Mouse (Mus musculus) forebrain, postnatal 0 days (tissue): ENCODE data around the gene D11Wsu47e. TPM values are rescaled to one million over a fixed set of nuclear protein-coding genes. Genes with fewer than 3 reads are reported as not detected.

Experiments
- ATAC-seq: fragments of 200-750 bp; cut with Nextera tagmentation; 2 replicates; pipeline ENCODE4 v1.8.0; 2017; ENCODE audit warnings: mild to moderate bottlenecking, moderate library complexity
- DNase-seq: peaks from one replicate; pipeline ENCODE4 v3.0.0-alpha.2; 2015
- H3K27ac ChIP-seq: fragments of 300-500 bp; sonication (generic); 2 replicates; pipeline ENCODE4 v1.5.1; 2014; ENCODE audit warnings: low read depth, mild to moderate bottlenecking, antibody characterized with exemption, low read length, moderate library complexity, mixed read lengths
- H3K27me3 ChIP-seq: fragments of 300-500 bp; sonication (generic); 2 replicates; pipeline ENCODE4 v1.6.1; 2014; ENCODE audit warnings: mild to moderate bottlenecking, low read length, mixed read lengths; ENCODE audit not compliant: insufficient read depth
- H3K36me3 ChIP-seq: fragments of 300-500 bp; sonication (generic); 2 replicates; pipeline ENCODE4 v1.6.1; 2014; ENCODE audit warnings: mild to moderate bottlenecking, moderate library complexity; ENCODE audit not compliant: insufficient read depth
- H3K4me1 ChIP-seq: fragments of 300-500 bp; sonication (generic); 2 replicates; pipeline ENCODE4 v1.6.1; 2014; ENCODE audit warnings: antibody characterized with exemption; ENCODE audit not compliant: insufficient read depth
- H3K4me2 ChIP-seq: fragments of 300-500 bp; sonication (generic); 2 replicates; pipeline ENCODE4 v1.6.1; 2014; ENCODE audit warnings: low read depth, mild to moderate bottlenecking, moderate library complexity
- H3K4me3 ChIP-seq: fragments of 300-500 bp; sonication (generic); 2 replicates; pipeline ENCODE4 v1.5.1; 2014; ENCODE audit warnings: low read depth, low read length, mixed read lengths
- H3K9ac ChIP-seq: fragments of 300-500 bp; sonication (generic); 2 replicates; pipeline ENCODE4 v1.6.1; 2014; ENCODE audit warnings: mild to moderate bottlenecking
- H3K9me3 ChIP-seq: fragments of 300-500 bp; sonication (generic); 2 replicates; pipeline ENCODE4 v1.6.1; 2016; ENCODE audit warnings: low read length
- CTCF ChIP-seq: sonication (generic); IDR thresholded peaks from 2 replicates; pipeline ENCODE4 v1.5.1; 2016; ENCODE audit warnings: antibody characterized with exemption, control low read depth, low read depth
- WGBS: fragments of 180-500 bp; shearing (Covaris S2); extraction: QIAGEN DNeasy Blood & Tissue Kit; methylation state at CpG from one replicate; pipeline ENCODE4 v1.1.7; 2014; 5-methylcytosine and 5-hydroxymethylcytosine counted together
- polyA plus RNA-seq: library from polyadenylated mRNA; unstranded; fragments of >200 nt; fragmentation: Nextera tagmentation; extraction: Ambion mirVana; gene quantifications from 2 replicates; pipeline ENCODE4 v1.2.1, GENCODE M21; 2015
- total RNA-seq: library from RNA; depleted of rRNA; stranded (reverse); fragments of >200 nt; gene quantifications from 2 replicates; pipeline ENCODE4 v1.2.3, GENCODE M21; 2014

The D11Wsu47e gene
- total and polyA plus RNA-seq, 2 experiments from 2014 or later: 25.7 to 36.7 TPM

- 53% methylated on average over 4 of the region's 4 CpGs for WGBS
- H3K4me1 ChIP-seq: peaks cover 5% of the 10 kb centered on the region; the same call in 1 of the 2 replicates
- no peaks in the 10 kb centered on the region for H3K9me3 ChIP-seq
- no peaks in the 10 kb centered on the region for H3K27me3 ChIP-seq
- H3K27ac ChIP-seq: no peak overlapping the region
- no peak overlapping the region for H3K4me3 ChIP-seq
- peak; percentile 49 for DNase-seq
- peaks cover 33% of the 10 kb centered on the region for H3K36me3 ChIP-seq
- no peak overlapping the region for H3K9ac ChIP-seq
- H3K4me2 ChIP-seq: no peak overlapping the region
- peak; percentile 38; the same call in 1 of the 2 replicates for ATAC-seq
- no peak for TF ChIP-seq CTCF
Measured at GRCm38 (mm10) chr11:113725235-113726048, 41.2 kb downstream of the D11Wsu47e start.

- no peak for ATAC-seq
- H3K27ac ChIP-seq: no peak overlapping the region
- TF ChIP-seq CTCF: no peak
- H3K9ac ChIP-seq: no peak overlapping the region
- H3K27me3 ChIP-seq: no peaks in the 10 kb centered on the region
- H3K4me1 ChIP-seq: peaks cover 5% of the 10 kb centered on the region; the same call in 1 of the 2 replicates
- WGBS: 55% methylated on average over 14 of the region's 14 CpGs
- H3K36me3 ChIP-seq: peaks cover 33% of the 10 kb centered on the region
- DNase-seq: no peak
- H3K9me3 ChIP-seq: no peaks in the 10 kb centered on the region
- no peak overlapping the region for H3K4me2 ChIP-seq
- H3K4me3 ChIP-seq: no peak overlapping the region
Measured at GRCm38 (mm10) chr11:113726994-113727888, 43.0 kb downstream of the D11Wsu47e start.

- no peak overlapping the region for H3K27ac ChIP-seq
- no peak for ATAC-seq
- TF ChIP-seq CTCF: no peak
Measured at GRCm38 (mm10) chr11:113727992-113728391, 43.8 kb downstream of the D11Wsu47e start.

GRCm38 (mm10) chr11:113729239-113729638, 45.0 kb downstream of the D11Wsu47e start:
- WGBS: 89% methylated on average over 21 of the region's 21 CpGs
- H3K4me1 ChIP-seq: peaks cover 5% of the 10 kb centered on the region; the same call in 1 of the 2 replicates
- TF ChIP-seq CTCF: no peak

More at GRCm38 (mm10) chr11:113727992-113728391, 43.8 kb downstream of the D11Wsu47e start:
- Histone ChIP-seq H3K9me3 (no peaks in the 10 kb centered on the region), H3K4me3 (no peak overlapping the region), H3K4me1 (peaks cover 5% of the 10 kb centered on the region; the same call in 1 of the 2 replicates), H3K36me3 (peaks cover 33% of the 10 kb centered on the region), H3K27me3 (no peaks in the 10 kb centered on the region), H3K4me2 (no peak overlapping the region), H3K9ac (no peak overlapping the region)
- DNase-seq: no peak
- WGBS: 69% methylated on average over 6 of the region's 6 CpGs

GRCm38 (mm10) chr11:113729917-113730316, 45.7 kb downstream of the D11Wsu47e start:
- no peak for DNase-seq
- no peak overlapping the region for H3K9ac ChIP-seq
- no peaks in the 10 kb centered on the region for H3K27me3 ChIP-seq
- H3K4me2 ChIP-seq: no peak overlapping the region
- no peak overlapping the region for H3K27ac ChIP-seq
- no peak overlapping the region for H3K4me3 ChIP-seq
- TF ChIP-seq CTCF: no peak
- 64% methylated on average over 8 of the region's 8 CpGs for WGBS
- H3K4me1 ChIP-seq: peaks cover 5% of the 10 kb centered on the region; the same call in 1 of the 2 replicates
- no peak for ATAC-seq
- peaks cover 33% of the 10 kb centered on the region for H3K36me3 ChIP-seq
- no peaks in the 10 kb centered on the region for H3K9me3 ChIP-seq

More at GRCm38 (mm10) chr11:113729239-113729638, 45.0 kb downstream of the D11Wsu47e start:
- H3K9ac ChIP-seq: no peak overlapping the region
- no peak overlapping the region for H3K4me3 ChIP-seq
- no peaks in the 10 kb centered on the region for H3K9me3 ChIP-seq
- ATAC-seq: no peak
- no peaks in the 10 kb centered on the region for H3K27me3 ChIP-seq
- no peak for DNase-seq
- peaks cover 33% of the 10 kb centered on the region for H3K36me3 ChIP-seq
- no peak overlapping the region for H3K4me2 ChIP-seq
- no peak overlapping the region for H3K27ac ChIP-seq

GRCm38 (mm10) chr11:113730879-113731278, 46.7 kb downstream of the D11Wsu47e start:
- WGBS: 77% methylated on average over 3 of the region's 3 CpGs
- no peak overlapping the region for H3K4me2 ChIP-seq

More at GRCm38 (mm10) chr11:113730879-113731278, 46.7 kb downstream of the D11Wsu47e start:
- Histone ChIP-seq H3K9ac (no peak overlapping the region), H3K4me3 (no peak overlapping the region), H3K27ac (no peak overlapping the region), H3K36me3 (peaks cover 33% of the 10 kb centered on the region), H3K9me3 (no peaks in the 10 kb centered on the region), H3K4me1 (peaks cover under 1% of the 10 kb centered on the region; the same call in 1 of the 2 replicates), H3K27me3 (no peaks in the 10 kb centered on the region)
- ATAC-seq (no peak), DNase-seq (no peak)
- TF ChIP-seq CTCF: no peak
